ENCODE assay signal across 27 mouse cellular contexts in the genomic region with DNA sequence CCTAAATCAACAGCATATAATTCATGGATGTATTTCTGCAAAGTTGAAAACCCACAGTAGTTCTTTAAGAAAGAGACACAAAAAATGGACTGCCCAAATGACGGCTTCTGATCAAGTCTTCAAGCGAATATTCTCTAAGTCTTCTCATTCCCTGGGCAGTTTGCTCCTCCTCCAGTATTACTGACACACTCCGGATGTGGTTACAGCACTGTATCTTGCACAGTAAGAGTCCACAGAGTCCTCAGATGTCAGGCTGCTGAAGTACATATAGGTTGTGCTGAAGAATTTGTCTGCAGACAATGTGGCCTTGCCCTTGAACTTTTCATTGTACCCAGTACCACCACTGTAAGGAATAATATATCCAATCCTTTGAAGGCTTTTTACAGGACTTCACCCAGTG.
A peak's percentile ranks its signal among the peaks of the same experiment; 100 is the strongest.
DNase-seq lines count a peak whose midpoint lies in the region; ATAC-seq and TF ChIP-seq lines count a peak whose summit lies in the region.
"Had no signal": no experiment of that assay in that cellular context is flagged by ENCODE, and none has a peak within 500 bp of the region (broad histone marks: within the 10 kb centered on the region; RNA-seq: fewer than 3 reads in every experiment).

No protein-coding gene starts in this region.

- no peaks in the 10 kb centered on the region for H3K36me3 ChIP-seq in thymus, adult 2 months (ENCODE audit: control insufficient read depth, insufficient read depth, low read length)
- no peaks in the 10 kb centered on the region for H3K36me3 ChIP-seq in forebrain, embryonic 13.5 days (ENCODE audit: poor library complexity, severe bottlenecking)
- H3K36me3 ChIP-seq: heart, embryonic 13.5 days; liver, embryonic 15.5 days; lung, embryonic 15.5 days; neural tube, embryonic 12.5 days had no signal

- ATAC-seq in inflammation-experienced regulatory T-cells, adult 6 months = peak; percentile 88
- ATAC-seq in forebrain, embryonic 13.5 days = no peak
- ATAC-seq: forebrain, embryonic 14.5 days; hindbrain, postnatal 0 days; intestine, postnatal 0 days had no signal

- no peaks in the 10 kb centered on the region for H3K27me3 ChIP-seq in thymus, adult 2 months (ENCODE audit: control insufficient read depth, insufficient read depth, low read length)
- no peaks in the 10 kb centered on the region for H3K27me3 ChIP-seq in forebrain, embryonic 13.5 days
- H3K27me3 ChIP-seq: CH12.LX; heart, embryonic 13.5 days; liver, embryonic 15.5 days; lung, embryonic 15.5 days; neural tube, embryonic 12.5 days had no signal

- 45% methylated on average over 3 of the region's 3 CpGs for WGBS in thymus, adult 2 months
- 28% methylated on average over 3 of the region's 3 CpGs for WGBS in bone marrow, adult 2 months
- 88% methylated on average over 3 of the region's 3 CpGs for WGBS in forebrain, embryonic 13.5 days

- TF ChIP-seq CTCF in thymus, adult 2 months (IDR thresholded peaks at IDR 0.05; ENCODE audit: borderline replicate concordance, control insufficient read depth, extremely low read depth, insufficient read depth, low read length, poor library complexity) = no peak
- no peak for TF ChIP-seq CTCF in bone marrow, adult 2 months (IDR thresholded peaks at IDR 0.05; ENCODE audit: control insufficient read depth, insufficient read depth, low read length)

- no peak overlapping the region for H3K4me2 ChIP-seq in forebrain, embryonic 13.5 days
- H3K4me2 ChIP-seq: heart, embryonic 13.5 days; liver, embryonic 15.5 days; lung, embryonic 15.5 days; neural tube, embryonic 12.5 days had no signal

- peak; percentile 13 for DNase-seq in thymus, adult 2 months
- no peak for DNase-seq in thymus, postnatal 4 days
- peak; percentile 35 for DNase-seq in naive thymus-derived CD4-positive, alpha-beta T cell, adult 2 months (ENCODE audit: low read depth)
- no peak for DNase-seq in left cerebral cortex, adult 8-10 months (ENCODE audit: low spot score in 2 of 2)
- no peak for DNase-seq in cerebellum, adult 9-11 months
- DNase-seq: adrenal gland, postnatal 25 days; cerebellum, adult 18-20 months; cerebellum, postnatal 14 days; gastrocnemius, postnatal 36 days; heart, adult 2 months; heart, postnatal 10 days; kidney, adult 9 months; kidney, postnatal 10 days; layer of hippocampus, adult 9-11 months; liver; midbrain, embryonic 14.5 days had no signal

- no peak overlapping the region for H3K9ac ChIP-seq in forebrain, embryonic 13.5 days
- H3K9ac ChIP-seq: heart, embryonic 13.5 days; liver, embryonic 15.5 days; lung, embryonic 15.5 days; neural tube, embryonic 12.5 days had no signal

- H3K27ac ChIP-seq in thymus, adult 2 months (ENCODE audit: control insufficient read depth, insufficient read depth, low read length) = no peak overlapping the region
- H3K27ac ChIP-seq in bone marrow, adult 2 months (ENCODE audit: control insufficient read depth, insufficient read depth, low read depth, low read length, poor library complexity) = peak overlapping the region; percentile 51; the same call in 1 of the 2 replicates
- H3K27ac ChIP-seq in forebrain, embryonic 13.5 days = no peak overlapping the region
- H3K27ac ChIP-seq: heart, adult 2 months; heart, embryonic 13.5 days; hindbrain, postnatal 0 days; liver, embryonic 15.5 days; lung, embryonic 15.5 days; neural tube, embryonic 12.5 days had no signal

- H3K4me1 ChIP-seq in thymus, adult 2 months (replicated peaks; ENCODE audit: control insufficient read depth, insufficient read depth, low read length) = no peaks in the 10 kb centered on the region
- no peaks in the 10 kb centered on the region; the same call in 1 of the 2 replicates for H3K4me1 ChIP-seq in bone marrow, adult 2 months (ENCODE audit: control insufficient read depth, insufficient read depth, low read length)
- no peaks in the 10 kb centered on the region for H3K4me1 ChIP-seq in forebrain, embryonic 13.5 days
- H3K4me1 ChIP-seq: heart, embryonic 13.5 days; liver, embryonic 15.5 days; lung, embryonic 15.5 days; neural tube, embryonic 12.5 days had no signal

- no peak overlapping the region for H3K4me3 ChIP-seq in thymus, adult 2 months (ENCODE audit: control insufficient read depth, insufficient read depth, low read length)
- H3K4me3 ChIP-seq in bone marrow, adult 2 months (replicated peaks; ENCODE audit: control insufficient read depth, low read depth, low read length) = no peak overlapping the region
- no peak overlapping the region for H3K4me3 ChIP-seq in forebrain, embryonic 13.5 days
- H3K4me3 ChIP-seq: heart, adult 2 months; heart, embryonic 13.5 days; liver, embryonic 15.5 days; lung, embryonic 15.5 days; neural tube, embryonic 12.5 days had no signal

- peaks cover 37% of the 10 kb centered on the region for H3K9me3 ChIP-seq in forebrain, embryonic 13.5 days (replicated peaks)
- H3K9me3 ChIP-seq: liver, embryonic 15.5 days; lung, embryonic 15.5 days had no signal

- TF ChIP-seq POLR2A in thymus, adult 2 months (IDR thresholded peaks at IDR 0.05; ENCODE audit: control insufficient read depth, extremely low read depth, insufficient read depth, low read length, poor library complexity) = no peak
- TF ChIP-seq POLR2A in bone marrow, adult 2 months (IDR thresholded peaks at IDR 0.05; ENCODE audit: borderline replicate concordance, control insufficient read depth, low read depth, low read length) = no peak

Comparison
In these comparisons a context has a peak if more than half of its experiments do, and no peak if none do; other contexts are left out.
1. DNase-seq: peak in thymus, adult 2 months (single experiment) and naive thymus-derived CD4-positive, alpha-beta T cell, adult 2 months (single experiment); none in thymus, postnatal 4 days (single experiment), left cerebral cortex, adult 8-10 months (0 of 2) and cerebellum, adult 9-11 months (single experiment).